Mouse (Mus musculus) heart, embryonic 13.5 days (tissue): Measurements from ENCODE around the gene Scd4. TPM values are rescaled to one million over a fixed set of nuclear protein-coding genes. Genes with fewer than 3 reads are reported as not detected.
A peak's percentile ranks its signal among the peaks of the same experiment; 100 is the strongest.

Source experiments
- ATAC-seq: fragments of 200-750 bp; cut with Nextera tagmentation; 2 replicates; pipeline ENCODE4 v1.8.0; 2017; ENCODE audit warnings: moderate TSS enrichment; ENCODE audit not compliant: insufficient number of reproducible peaks, low FRiP score, low TSS enrichment; ENCODE audit errors: extremely low read depth
- H3K27ac ChIP-seq: fragments of 300-500 bp; sonication (generic); replicated peaks from 2 replicates; pipeline ENCODE4 v1.5.1; 2015; ENCODE audit warnings: moderate library complexity, mild to moderate bottlenecking, inconsistent platforms
- H3K27me3 ChIP-seq: fragments of 300-500 bp; sonication (generic); replicated peaks from 2 replicates; pipeline ENCODE4 v1.6.1; 2015; ENCODE audit warnings: mild to moderate bottlenecking, inconsistent platforms
- H3K36me3 ChIP-seq: fragments of 300-500 bp; sonication (generic); 2 replicates; pipeline ENCODE4 v1.6.1; 2015; ENCODE audit warnings: mild to moderate bottlenecking, inconsistent platforms
- H3K4me1 ChIP-seq: fragments of 300-500 bp; sonication (generic); 2 replicates; pipeline ENCODE4 v1.6.1; 2015; ENCODE audit warnings: inconsistent platforms
- H3K4me2 ChIP-seq: fragments of 300-500 bp; sonication (generic); 2 replicates; pipeline ENCODE4 v1.6.1; 2015; ENCODE audit warnings: inconsistent platforms, mild to moderate bottlenecking, moderate library complexity
- H3K4me3 ChIP-seq: fragments of 300-500 bp; sonication (generic); 2 replicates; pipeline ENCODE4 v1.5.1; 2015; ENCODE audit warnings: moderate library complexity, mild to moderate bottlenecking, inconsistent platforms
- H3K9ac ChIP-seq: fragments of 300-500 bp; sonication (generic); 2 replicates; pipeline ENCODE4 v1.6.1; 2015; ENCODE audit warnings: inconsistent platforms, mild to moderate bottlenecking, moderate library complexity
- H3K9me3 ChIP-seq: fragments of 300-500 bp; sonication (generic); 2 replicates; pipeline ENCODE4 v1.6.1; 2016; ENCODE audit warnings: inconsistent platforms
- WGBS: fragments of 180-500 bp; shearing (Covaris S2); methylation state at CpG from one replicate; pipeline ENCODE4 v1.1.7; 2015; ENCODE audit warnings: mixed read lengths; 5-methylcytosine and 5-hydroxymethylcytosine counted together
- polyA plus RNA-seq: library from polyadenylated mRNA; unstranded; fragments of >200 nt; fragmentation: Nextera tagmentation; extraction: Ambion mirVana; gene quantifications from 2 replicates; pipeline ENCODE4 v1.2.1, GENCODE M21; 2015

Gene Scd4
- polyA plus RNA-seq, 1 experiment from 2014 or later, result 0.49 TPM

DNA sequence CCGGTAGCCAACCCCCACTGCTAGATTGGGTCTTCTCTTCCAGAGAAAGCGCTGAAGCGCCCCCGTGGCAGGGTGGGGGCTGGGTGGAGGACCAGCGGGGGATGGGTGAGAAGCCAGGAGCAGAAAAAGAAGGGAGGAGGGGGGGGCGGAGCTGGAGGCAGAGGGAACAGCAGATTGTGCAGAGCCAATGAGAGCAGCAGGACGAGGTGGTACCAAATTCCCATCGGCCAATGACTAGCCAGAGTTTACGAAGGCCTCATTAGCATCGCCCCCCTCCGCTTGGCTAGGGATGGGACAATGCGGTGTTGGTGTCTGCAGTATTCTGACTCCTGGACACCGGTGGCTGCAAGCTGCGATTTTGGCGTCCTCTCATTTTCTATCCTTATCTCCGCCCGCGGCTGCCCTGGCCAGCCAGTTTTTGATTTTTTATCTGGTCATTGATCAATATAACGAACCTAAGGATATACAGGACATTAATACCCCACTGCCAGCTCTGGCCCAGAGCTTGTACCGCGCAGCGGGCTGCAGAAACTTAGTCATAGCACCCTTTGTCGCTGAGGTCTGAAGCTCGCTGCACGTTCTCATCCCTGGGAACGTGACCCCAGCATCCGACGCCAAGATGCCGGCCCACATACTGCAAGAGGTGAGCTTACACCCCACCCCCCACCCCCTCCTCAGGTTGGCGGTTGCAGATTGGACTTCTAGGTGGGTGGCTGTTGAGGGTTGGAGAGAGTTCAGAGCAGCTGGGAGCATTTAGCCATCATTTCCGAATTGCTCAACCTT, 38.9 kb upstream of the Scd4 start:
- Histone ChIP-seq H3K9me3 (no peaks in the 10 kb centered on the region), H3K9ac (peak overlapping the region; percentile 97), H3K27me3 (no peaks in the 10 kb centered on the region), H3K4me1 (peaks cover 75% of the 10 kb centered on the region), H3K27ac (peak overlapping the region; percentile 99), H3K4me3 (peak overlapping the region; percentile 89), H3K36me3 (peaks cover 40% of the 10 kb centered on the region), H3K4me2 (peak overlapping the region; percentile 92)
- peak; percentile 85 for ATAC-seq
- WGBS, result under 1% methylated on average over 30 of the region's 31 CpGs

DNA sequence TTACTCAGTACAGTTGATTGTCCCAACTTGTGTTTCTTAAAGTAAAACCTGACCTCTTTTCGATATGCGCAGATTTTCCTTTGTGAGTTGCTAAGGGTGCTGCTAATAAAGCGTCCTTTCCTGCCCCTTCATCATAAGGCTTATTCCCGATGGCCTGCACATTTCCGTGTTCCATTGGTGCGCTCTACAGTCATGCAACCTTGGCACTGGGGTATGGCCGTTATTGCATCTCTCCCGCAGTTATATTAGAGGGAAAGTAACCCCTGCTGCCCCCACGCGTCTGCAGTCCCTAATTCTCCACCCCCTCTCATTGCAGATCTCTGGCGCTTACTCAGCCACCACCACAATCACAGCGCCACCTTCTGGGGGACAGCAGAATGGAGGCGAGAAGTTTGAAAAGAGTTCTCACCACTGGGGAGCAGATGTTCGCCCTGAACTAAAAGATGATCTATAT, 38.3 kb upstream of the Scd4 start:
- H3K4me2 ChIP-seq, result peak overlapping the region; percentile 92
- peak; percentile 44; the same call in 1 of the 2 replicates for ATAC-seq
- H3K27me3 ChIP-seq, result no peaks in the 10 kb centered on the region
- H3K9me3 ChIP-seq, result no peaks in the 10 kb centered on the region
- WGBS, result under 1% methylated on average over 14 of the region's 14 CpGs
- H3K4me3 ChIP-seq, result peak overlapping the region; percentile 89
- peak overlapping the region; percentile 99 for H3K27ac ChIP-seq
- H3K4me1 ChIP-seq, result peaks cover 77% of the 10 kb centered on the region
- peak overlapping the region; percentile 97 for H3K9ac ChIP-seq
- peaks cover 47% of the 10 kb centered on the region for H3K36me3 ChIP-seq

DNA sequence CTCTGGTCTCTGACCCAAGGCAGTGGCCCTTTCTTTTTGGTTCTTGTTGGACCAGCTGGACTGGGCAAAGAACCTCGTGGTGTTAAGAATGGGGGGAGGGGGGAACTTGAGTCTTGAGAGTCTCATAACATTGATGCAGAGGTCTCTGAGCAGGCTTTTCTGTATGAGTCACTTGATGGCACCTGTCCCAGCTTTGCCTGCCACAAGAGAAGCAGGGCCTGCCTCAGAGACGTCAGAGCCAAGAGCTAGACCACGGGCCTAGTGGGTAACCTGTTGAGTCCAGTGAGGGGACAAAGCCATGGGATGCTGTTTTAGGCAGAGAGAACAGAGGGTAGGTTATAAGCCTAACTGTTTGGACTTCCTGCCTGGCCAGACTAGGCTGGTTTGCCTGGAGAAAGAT, 37.6 kb upstream of the Scd4 start:
- H3K4me1 ChIP-seq, result peaks cover 78% of the 10 kb centered on the region
- no peaks in the 10 kb centered on the region for H3K27me3 ChIP-seq
- H3K4me3 ChIP-seq, result peak overlapping the region; percentile 89
- H3K27ac ChIP-seq, result peak overlapping the region; percentile 99
- ATAC-seq, result no peak
- peaks cover 53% of the 10 kb centered on the region for H3K36me3 ChIP-seq
- H3K9me3 ChIP-seq, result no peaks in the 10 kb centered on the region
- peak overlapping the region; percentile 92 for H3K4me2 ChIP-seq
- 4% methylated on average over 3 of the region's 3 CpGs for WGBS
- H3K9ac ChIP-seq, result peak overlapping the region; percentile 97

DNA sequence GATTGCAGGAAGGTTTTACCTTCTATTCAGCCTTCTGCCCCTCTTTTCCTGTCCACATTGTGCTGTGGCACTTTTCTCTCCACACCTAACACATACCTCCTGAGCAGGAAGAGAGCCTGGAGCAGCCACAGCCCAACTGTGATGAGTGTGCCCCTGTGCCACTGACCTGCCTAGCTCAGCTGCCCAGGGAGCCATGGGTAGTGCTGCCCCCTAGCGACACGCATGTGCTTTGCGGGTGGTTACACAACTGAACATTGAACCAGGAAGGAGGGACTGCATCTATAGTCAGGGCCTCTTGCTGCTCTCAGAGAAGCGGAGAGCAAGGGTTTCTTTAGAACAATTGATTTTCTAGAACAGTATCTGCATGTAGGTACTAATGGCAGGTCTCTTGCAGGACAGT, 37.2 kb upstream of the Scd4 start:
- Histone ChIP-seq H3K4me1 (peaks cover 80% of the 10 kb centered on the region), H3K27me3 (no peaks in the 10 kb centered on the region), H3K27ac (peak overlapping the region; percentile 99; the same call in 1 of the 2 replicates), H3K4me2 (peak overlapping the region; percentile 92), H3K9ac (peak overlapping the region; percentile 97), H3K9me3 (no peaks in the 10 kb centered on the region), H3K36me3 (peaks cover 58% of the 10 kb centered on the region), H3K4me3 (peak overlapping the region; percentile 89)
- 21% methylated on average over 4 of the region's 4 CpGs for WGBS
- no peak for ATAC-seq

DNA sequence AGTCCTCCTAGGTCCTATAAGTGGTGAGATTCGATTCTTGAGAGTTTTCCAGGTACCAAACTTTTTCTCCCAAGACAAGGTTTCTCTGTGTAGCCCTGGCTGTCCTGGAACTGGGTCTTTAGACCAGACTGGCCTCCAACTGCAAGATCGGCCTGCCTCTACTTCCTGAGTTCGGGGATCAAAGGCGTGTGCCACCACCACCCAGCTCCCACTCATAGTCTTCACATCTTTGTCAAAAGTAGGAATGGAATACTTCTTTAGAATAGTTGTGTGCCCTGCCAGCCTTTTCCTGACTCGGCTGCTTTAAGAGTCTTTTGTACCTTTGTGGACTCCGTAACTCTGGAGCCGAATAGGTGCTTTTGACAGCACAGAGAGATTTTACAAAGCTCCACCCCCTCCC, 36.7 kb upstream of the Scd4 start:
- Histone ChIP-seq H3K27ac (0 out of 2 replicates have a peak overlapping the region, but pooled peaks have one; percentile 99), H3K9me3 (no peaks in the 10 kb centered on the region), H3K4me3 (peak overlapping the region; percentile 89), H3K4me2 (peak overlapping the region; percentile 92), H3K9ac (peak overlapping the region; percentile 97), H3K36me3 (peaks cover 63% of the 10 kb centered on the region), H3K27me3 (no peaks in the 10 kb centered on the region), H3K4me1 (peaks cover 85% of the 10 kb centered on the region)
- no peak for ATAC-seq
- 47% methylated on average over 7 of the region's 7 CpGs for WGBS

DNA sequence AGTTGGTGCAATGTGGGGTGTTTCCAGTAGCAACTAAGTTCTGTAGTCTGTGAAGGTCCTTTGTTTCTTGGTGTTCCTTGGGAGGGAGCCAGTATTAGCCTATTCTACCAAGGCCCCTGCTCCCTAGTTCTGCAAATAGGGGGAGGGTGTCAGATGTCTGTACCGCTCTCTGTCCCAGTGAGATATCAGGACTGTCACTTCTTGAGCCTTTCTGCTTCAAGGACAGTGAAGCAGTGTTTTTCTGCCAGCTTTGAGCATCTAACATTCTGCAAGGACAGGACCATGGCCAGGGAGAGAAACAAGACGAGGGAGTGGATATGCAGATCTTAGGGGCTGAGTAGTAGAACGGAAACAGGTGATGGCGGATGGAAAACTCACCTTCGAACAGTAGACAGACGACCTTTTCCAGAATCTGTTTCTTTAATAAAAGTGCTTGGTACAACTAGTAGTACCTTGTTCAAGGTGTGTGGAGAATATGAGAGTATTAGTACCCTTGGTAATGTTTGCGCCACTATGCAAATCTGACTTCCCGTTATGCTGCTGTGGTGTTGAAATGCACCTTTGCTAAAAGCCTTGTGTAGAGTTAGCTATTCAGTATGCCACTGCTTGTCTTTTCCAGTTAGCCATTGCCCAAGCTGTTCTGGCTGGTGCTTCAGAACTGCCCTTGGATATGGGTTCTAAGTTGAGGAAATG, 35.7 kb upstream of the Scd4 start:
- Histone ChIP-seq H3K4me1 (peaks cover 83% of the 10 kb centered on the region), H3K4me2 (peak overlapping the region; percentile 92), H3K9me3 (no peaks in the 10 kb centered on the region), H3K27me3 (no peaks in the 10 kb centered on the region), H3K4me3 (peak overlapping the region; percentile 89), H3K9ac (peak overlapping the region; percentile 97), H3K27ac (peak overlapping the region; percentile 50), H3K36me3 (peaks cover 72% of the 10 kb centered on the region)
- ATAC-seq, result no peak
- WGBS, result 59% methylated on average over 8 of the region's 8 CpGs

DNA sequence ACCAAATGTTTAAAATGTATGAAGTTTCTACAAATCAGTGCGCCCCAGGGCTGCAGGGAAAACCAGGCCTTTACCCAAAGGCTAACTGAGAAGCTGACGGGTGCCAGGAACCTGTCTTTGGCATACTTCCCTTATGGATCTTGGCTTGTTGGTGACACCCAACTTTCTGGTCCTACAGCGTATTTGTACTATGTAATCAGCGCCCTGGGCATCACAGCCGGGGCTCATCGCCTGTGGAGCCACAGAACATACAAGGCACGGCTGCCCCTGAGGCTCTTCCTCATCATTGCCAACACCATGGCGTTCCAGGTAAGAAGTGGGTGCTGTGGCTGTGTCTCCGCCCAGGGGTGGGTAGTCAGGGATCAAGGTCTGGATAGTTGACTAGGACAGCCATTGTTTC, 35.0 kb upstream of the Scd4 start:
- H3K4me1 ChIP-seq, result peaks cover 82% of the 10 kb centered on the region
- WGBS, result 82% methylated on average over 9 of the region's 9 CpGs
- H3K9ac ChIP-seq, result peak overlapping the region; percentile 97
- H3K4me2 ChIP-seq, result peak overlapping the region; percentile 92
- no peaks in the 10 kb centered on the region for H3K9me3 ChIP-seq
- no peak for ATAC-seq
- H3K4me3 ChIP-seq, result peak overlapping the region; percentile 89
- H3K27ac ChIP-seq, result no peak overlapping the region
- peaks cover 79% of the 10 kb centered on the region for H3K36me3 ChIP-seq
- no peaks in the 10 kb centered on the region for H3K27me3 ChIP-seq

DNA sequence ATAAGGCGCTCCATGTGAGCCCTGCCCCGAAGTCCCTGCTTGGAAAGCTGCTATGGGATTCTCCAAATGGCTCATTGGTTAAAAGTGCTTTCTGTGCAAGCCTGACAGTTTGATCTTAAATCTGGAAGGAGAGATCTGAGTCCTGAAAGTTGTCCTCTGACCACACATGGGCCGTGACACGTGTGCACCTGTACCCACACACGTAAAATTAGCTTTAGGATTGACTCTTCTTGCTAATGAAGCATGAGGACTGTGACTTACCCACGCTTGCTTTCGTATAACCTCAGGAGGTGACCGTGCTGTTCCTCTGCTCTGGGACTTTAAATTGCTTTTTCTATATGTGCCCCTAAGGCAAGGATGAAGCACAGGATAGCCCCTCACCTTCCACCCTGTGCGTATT, 33.8 kb upstream of the Scd4 start:
- Histone ChIP-seq H3K27ac (no peak overlapping the region), H3K9me3 (no peaks in the 10 kb centered on the region), H3K4me3 (peak overlapping the region; percentile 89), H3K36me3 (peaks cover 91% of the 10 kb centered on the region), H3K9ac (peak overlapping the region; percentile 97), H3K4me1 (peaks cover 83% of the 10 kb centered on the region), H3K4me2 (peak overlapping the region; percentile 92), H3K27me3 (no peaks in the 10 kb centered on the region)
- ATAC-seq, result no peak
- 88% methylated on average over 9 of the region's 9 CpGs for WGBS

DNA sequence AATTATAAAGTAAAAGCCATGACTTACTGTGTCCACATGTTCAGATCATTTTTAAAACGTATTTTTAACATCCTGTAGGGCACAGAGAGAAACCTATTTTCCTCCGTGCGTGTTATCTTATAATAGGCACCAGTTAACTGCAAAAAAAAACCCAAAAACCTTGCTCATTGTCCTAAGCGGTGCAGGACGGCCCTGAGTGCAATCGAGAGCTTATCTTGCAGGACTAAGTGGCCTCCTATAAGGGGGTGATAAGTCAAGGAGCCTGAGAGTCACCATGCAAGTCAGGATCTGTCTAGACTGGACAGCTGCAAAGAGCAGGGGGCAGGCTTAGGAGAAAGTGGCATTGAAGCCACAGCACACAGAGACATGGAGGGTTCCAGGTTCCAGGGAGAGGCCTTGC, 33.0 kb upstream of the Scd4 start:
- Histone ChIP-seq H3K27ac (no peak overlapping the region), H3K4me2 (peak overlapping the region; percentile 92), H3K27me3 (no peaks in the 10 kb centered on the region), H3K9me3 (no peaks in the 10 kb centered on the region), H3K36me3 (peaks cover 98% of the 10 kb centered on the region), H3K9ac (peak overlapping the region; percentile 68), H3K4me1 (peaks cover 84% of the 10 kb centered on the region), H3K4me3 (no peak overlapping the region)
- 18% methylated on average over 6 of the region's 6 CpGs for WGBS
- no peak for ATAC-seq

DNA sequence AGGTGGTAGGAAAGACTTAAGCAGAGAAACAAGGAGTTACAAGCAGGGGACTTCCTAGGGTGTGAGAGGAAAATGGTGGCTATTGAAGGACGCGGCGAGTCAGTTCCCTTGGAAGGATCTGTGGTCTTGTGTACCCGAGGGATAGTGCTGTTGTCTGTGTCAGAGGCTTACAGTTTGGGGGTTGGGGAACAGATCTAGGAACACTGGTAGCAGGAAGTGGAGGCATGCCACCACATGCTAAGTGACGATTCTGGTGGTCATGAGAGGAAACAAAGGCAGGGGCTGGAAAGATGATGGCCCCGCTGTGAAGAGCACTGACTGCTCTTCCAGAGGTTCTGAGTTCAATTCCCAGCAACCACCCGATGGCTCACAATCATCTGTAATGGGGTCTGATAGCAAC, 32.4 kb upstream of the Scd4 start:
- Histone ChIP-seq H3K9ac (peak overlapping the region; percentile 68), H3K4me3 (no peak overlapping the region), H3K36me3 (peaks cover 98% of the 10 kb centered on the region), H3K27ac (no peak overlapping the region), H3K4me2 (peak overlapping the region; percentile 92; the same call in 1 of the 2 replicates), H3K4me1 (peaks cover 84% of the 10 kb centered on the region), H3K9me3 (no peaks in the 10 kb centered on the region), H3K27me3 (no peaks in the 10 kb centered on the region)
- 79% methylated on average over 7 of the region's 7 CpGs for WGBS
- no peak for ATAC-seq

DNA sequence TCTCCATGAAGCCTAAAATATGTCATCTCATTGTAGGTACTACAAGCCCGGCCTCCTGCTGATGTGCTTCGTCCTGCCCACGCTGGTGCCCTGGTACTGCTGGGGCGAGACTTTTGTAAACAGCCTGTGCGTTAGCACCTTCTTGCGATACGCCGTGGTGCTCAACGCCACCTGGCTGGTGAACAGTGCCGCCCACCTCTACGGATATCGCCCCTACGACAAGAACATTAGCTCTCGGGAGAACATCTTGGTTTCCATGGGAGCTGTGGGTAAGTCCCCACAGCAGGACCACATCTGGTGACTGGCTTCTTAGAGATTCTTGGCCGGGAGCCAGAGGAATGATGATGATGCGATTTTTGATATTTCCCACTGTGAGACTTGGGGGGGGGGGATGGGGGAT, 31.7 kb upstream of the Scd4 start:
- no peak overlapping the region for H3K4me3 ChIP-seq
- 79% methylated on average over 16 of the region's 16 CpGs for WGBS
- H3K27me3 ChIP-seq, result no peaks in the 10 kb centered on the region
- H3K9me3 ChIP-seq, result no peaks in the 10 kb centered on the region
- H3K27ac ChIP-seq, result no peak overlapping the region
- H3K36me3 ChIP-seq, result peaks cover 98% of the 10 kb centered on the region
- peaks cover 81% of the 10 kb centered on the region for H3K4me1 ChIP-seq
- no peak for ATAC-seq
- no peak overlapping the region for H3K9ac ChIP-seq
- H3K4me2 ChIP-seq, result no peak overlapping the region
